Mouse (Mus musculus): ENCODE measurements at regions not wholly inside any gene's neighbourhood (a gene's known extent, or its start where the extent isn't known, plus 50 kb on each side); places are given as distances from the start of the nearest gene placed in this dataset.
"Not testable (repeated sequence)": the region's sequence is repeated elsewhere in the genome, so short reads cannot be mapped to it uniquely, and the experiment has no call there.

DNA sequence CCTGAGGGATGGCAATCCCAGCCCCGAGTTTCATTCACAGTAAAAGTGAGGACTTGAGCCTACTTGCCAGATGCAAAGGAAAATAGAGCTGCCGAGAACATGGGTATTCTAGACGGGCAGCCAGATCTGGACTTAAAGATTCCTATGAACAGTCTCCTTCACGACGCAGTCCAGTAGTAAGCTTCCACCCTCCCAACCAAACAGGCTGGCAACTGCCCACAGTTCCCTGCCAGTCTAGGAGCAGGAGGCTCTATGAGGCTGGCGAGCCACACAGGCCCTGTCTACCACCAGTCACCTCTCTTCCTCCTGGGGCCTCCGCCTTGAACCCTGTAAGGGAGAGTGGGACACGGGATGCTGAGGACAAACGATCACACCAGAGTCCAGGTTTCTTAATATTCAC is 153.5 kb upstream of the Snrpn start:
- no peak for ATAC-seq (replicated peaks; ENCODE audit: low read depth, poor library complexity, severe bottlenecking)

DNA sequence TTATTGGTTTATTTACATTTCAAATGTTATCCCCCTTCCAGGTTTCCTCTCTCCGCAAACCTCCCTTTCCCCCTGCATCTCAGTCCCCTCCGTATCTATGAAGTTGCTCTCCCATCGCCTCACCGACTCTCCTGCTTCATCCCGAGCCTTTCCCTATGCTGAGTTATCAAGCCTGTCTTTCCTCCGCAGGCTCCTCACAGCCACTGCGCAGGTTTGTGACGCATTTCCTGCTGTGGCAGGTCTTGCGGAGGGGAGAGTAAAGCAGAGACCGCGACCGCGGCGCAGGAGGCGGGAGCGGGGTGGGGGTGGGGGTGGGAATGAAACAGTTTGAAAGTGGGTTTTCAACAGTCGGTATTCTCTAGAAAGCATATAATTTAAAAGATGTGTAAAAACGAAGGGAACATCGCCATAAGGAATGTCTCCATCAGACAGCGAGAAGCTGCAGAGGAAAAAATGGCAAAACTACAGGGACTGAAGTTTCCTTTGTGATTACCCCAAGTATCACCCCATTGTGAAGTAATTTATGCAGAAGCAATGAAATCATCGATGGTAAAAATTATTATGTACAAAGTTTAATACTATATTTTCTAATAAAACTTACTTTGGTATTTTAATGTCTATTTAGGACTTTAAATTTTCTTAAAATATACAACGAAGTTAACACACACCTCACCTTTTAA is 104.3 kb upstream of the Snrpn start:
- peak; percentile 74 for ATAC-seq (replicated peaks; ENCODE audit: low read depth, poor library complexity, severe bottlenecking)

DNA sequence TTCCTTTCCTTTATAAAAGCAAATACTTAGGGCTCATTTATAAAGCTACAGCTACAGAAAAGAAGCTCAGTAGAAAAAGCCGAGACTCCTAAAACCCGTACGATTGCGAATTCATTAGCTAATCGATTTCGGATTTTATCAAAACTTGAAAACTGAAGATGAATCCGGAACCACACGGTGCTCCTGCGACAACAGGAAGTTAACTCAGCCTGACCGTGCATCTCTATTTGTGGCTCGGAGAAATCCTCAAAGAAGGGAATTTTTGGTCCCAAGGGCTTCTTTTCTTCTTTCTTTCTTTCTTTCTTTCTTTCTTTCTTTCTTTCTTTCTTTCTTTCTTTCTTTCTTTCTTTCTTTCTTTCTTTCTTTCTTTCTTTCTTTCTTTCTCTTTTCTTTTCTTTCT is 103.7 kb upstream of the Snrpn start:
- ATAC-seq (replicated peaks; ENCODE audit: low read depth, poor library complexity, severe bottlenecking) = not testable (repeated sequence)

DNA sequence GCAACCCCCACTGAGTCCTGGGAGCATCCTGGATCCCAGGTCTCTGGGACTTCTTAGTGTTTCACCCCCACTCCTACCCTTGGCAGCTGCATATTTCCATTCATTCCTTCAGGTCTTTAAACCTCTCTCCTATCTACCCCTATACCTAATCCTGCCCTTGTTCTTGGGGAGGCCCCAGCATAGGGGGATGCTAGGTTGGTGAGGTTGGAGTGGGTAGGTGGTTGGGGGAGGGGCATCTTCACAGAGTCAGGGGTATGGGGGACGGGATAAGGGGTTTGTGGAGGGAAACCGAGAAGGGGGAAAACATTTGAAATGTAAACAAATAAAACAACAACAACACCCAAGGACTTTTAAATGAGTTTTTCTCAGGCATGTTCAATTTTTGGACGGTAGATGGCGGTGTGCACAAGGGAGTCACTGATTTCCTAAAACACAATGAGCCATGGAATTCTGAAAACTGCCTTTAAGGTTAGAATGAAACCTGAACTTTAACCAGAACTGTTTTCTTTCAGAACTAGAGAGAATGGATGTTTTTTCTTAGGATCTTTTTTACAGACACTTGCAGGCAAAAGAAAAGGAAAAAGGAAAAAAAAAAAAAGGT is 98.7 kb upstream of the Snrpn start:
- not testable (repeated sequence) for ATAC-seq (replicated peaks; ENCODE audit: low read depth, poor library complexity, severe bottlenecking)

DNA sequence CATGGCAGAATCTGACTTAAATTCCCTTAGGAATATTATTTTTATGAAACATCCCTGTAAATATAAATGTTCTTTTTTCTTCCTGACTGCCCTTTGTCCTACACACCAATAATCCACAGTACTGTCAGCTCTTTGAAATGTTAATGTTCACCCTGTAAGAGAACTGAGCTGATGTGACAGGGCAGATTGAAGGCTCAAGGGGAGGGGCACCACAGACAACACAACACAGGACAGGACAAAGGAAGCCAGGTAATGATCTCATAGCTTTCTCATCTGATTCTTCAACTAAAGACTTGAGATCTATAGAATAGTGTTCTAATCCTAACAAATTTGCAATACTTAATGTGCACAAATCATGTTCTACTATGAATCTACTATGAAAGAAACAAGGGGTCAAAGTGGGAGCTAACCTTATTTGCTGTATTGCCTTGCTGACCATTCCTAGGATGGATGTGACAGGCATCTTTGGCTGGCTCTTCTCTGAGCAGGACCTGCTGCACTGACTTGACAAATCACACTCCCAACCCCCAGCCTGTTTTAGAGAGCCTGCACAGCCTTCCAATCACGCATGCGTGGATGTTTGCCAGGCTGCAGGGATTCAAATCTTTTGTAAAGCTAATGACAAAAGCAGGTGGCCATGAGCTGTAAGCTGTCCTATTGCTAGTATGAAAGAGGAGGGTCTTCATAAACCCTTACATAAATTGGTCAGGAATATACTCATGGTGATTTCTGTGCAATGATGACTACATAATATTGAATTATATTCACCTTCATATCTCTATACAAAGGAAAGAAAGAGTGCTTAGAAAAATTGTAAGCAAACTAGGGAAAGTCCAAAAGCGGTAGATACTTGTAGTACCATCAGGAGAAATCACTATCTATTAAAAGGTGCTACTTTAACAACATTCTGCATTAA is 76.6 kb upstream of the Snrpn start:
- not testable (repeated sequence) for ATAC-seq (replicated peaks; ENCODE audit: low read depth, poor library complexity, severe bottlenecking)

All from common myeloid progenitor, adult 5-6 weeks (primary cell).